In the genomic region with DNA sequence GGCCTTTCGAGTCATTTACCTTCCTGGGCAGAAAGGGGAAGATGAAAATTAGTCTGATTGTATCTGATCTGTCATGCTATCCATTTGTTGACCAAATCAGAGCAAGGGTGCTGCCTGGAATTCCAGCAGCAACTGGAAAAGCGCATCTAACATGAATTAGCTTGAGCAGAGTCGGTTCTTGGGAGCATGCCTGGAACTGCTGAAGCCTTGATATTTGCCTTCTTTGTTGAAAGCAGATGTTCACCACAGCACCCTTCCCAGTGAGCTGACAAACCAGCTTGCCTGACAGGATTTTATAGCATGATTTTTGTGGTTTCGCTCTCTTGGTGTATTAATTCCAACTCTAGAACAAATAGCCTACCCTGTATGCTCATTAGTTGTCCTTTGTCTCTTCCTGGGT, we compare ENCODE assay signal across 15 mouse cellular contexts.
A peak's percentile ranks its signal among the peaks of the same experiment; 100 is the strongest.
DNase-seq lines count a peak whose midpoint lies in the region; ATAC-seq lines count a peak whose summit lies in the region.
"Had no signal": no experiment of that assay in that cellular context is flagged by ENCODE, and none has a peak within 500 bp of the region (broad histone marks: within the 10 kb centered on the region; RNA-seq: fewer than 3 reads in every experiment).

No protein-coding gene starts in this region.

- H3K36me3 ChIP-seq in forebrain, embryonic 14.5 days (ENCODE audit: control insufficient read depth, insufficient read depth, low read length) = no peaks in the 10 kb centered on the region
- no peaks in the 10 kb centered on the region for H3K36me3 ChIP-seq in forebrain, embryonic 11.5 days (ENCODE audit: control insufficient read depth, insufficient read depth, low read length)
- H3K36me3 ChIP-seq: heart, embryonic 10.5 days had no signal

- WGBS in forebrain, embryonic 14.5 days = 82% methylated on average over 4 of the region's 4 CpGs
- 83% methylated on average over 4 of the region's 4 CpGs for WGBS in forebrain, embryonic 11.5 days

- H3K4me1 ChIP-seq in forebrain, embryonic 14.5 days (ENCODE audit: control insufficient read depth, insufficient read depth, low read length) = no peaks in the 10 kb centered on the region
- no peaks in the 10 kb centered on the region for H3K4me1 ChIP-seq in forebrain, embryonic 11.5 days (replicated peaks; ENCODE audit: control insufficient read depth, insufficient read depth, low read length)
- H3K4me1 ChIP-seq: forebrain, embryonic 13.5 days; heart, embryonic 10.5 days had no signal

- no peak overlapping the region for H3K4me3 ChIP-seq in forebrain, embryonic 14.5 days (ENCODE audit: low read depth, low read length)
- no peak overlapping the region for H3K4me3 ChIP-seq in forebrain, embryonic 11.5 days (ENCODE audit: low read depth, low read length)
- H3K4me3 ChIP-seq: forebrain, embryonic 13.5 days; heart, embryonic 10.5 days had no signal

- H3K4me2 ChIP-seq in forebrain, embryonic 14.5 days (ENCODE audit: low read length) = no peak overlapping the region
- no peak overlapping the region for H3K4me2 ChIP-seq in forebrain, embryonic 11.5 days (ENCODE audit: low read depth, low read length, severe bottlenecking)
- H3K4me2 ChIP-seq: forebrain, embryonic 13.5 days had no signal

- no peaks in the 10 kb centered on the region for H3K27me3 ChIP-seq in forebrain, embryonic 14.5 days (replicated peaks; ENCODE audit: control insufficient read depth, insufficient read depth, low read length)
- H3K27me3 ChIP-seq in forebrain, embryonic 11.5 days (ENCODE audit: control insufficient read depth, insufficient read depth, low read length) = no peaks in the 10 kb centered on the region
- H3K27me3 ChIP-seq: CH12.LX; forebrain, embryonic 13.5 days had no signal

- no peak overlapping the region for H3K9ac ChIP-seq in forebrain, embryonic 14.5 days (ENCODE audit: low read length)
- H3K9ac ChIP-seq in forebrain, embryonic 11.5 days (ENCODE audit: low read length) = no peak overlapping the region
- H3K9ac ChIP-seq: forebrain, embryonic 13.5 days; liver, postnatal 0 days had no signal

- peak; percentile 26 for DNase-seq in forebrain, embryonic 14.5 days (ENCODE audit: low spot score)
- DNase-seq in forebrain, embryonic 11.5 days (ENCODE audit: low spot score) = no peak
- peak; percentile 25 to 40 for DNase-seq in kidney, postnatal 4 days
- no peak for DNase-seq in kidney, adult 18-20 months
- DNase-seq in brain, adult 2 months (ENCODE audit: low read depth, low spot score) = peak; percentile 31
- peak; percentile 7 for DNase-seq in fibroblast of lung, adult 2 months (ENCODE audit: low read depth)
- no peak for DNase-seq in ovary, adult 18-20 months (ENCODE audit: low spot score)
- DNase-seq: adrenal gland, postnatal 14 days; cerebellum, adult 18-20 months; liver, postnatal 0 days; thymus, postnatal 25 days had no signal

- H3K27ac ChIP-seq in forebrain, embryonic 14.5 days (ENCODE audit: low read depth, low read length) = no peak overlapping the region
- no peak overlapping the region for H3K27ac ChIP-seq in forebrain, embryonic 11.5 days (ENCODE audit: low read depth, low read length)
- H3K27ac ChIP-seq: forebrain, embryonic 13.5 days; heart, embryonic 10.5 days had no signal

- H3K9me3 ChIP-seq in forebrain, embryonic 14.5 days (replicated peaks; ENCODE audit: control insufficient read depth, low read length) = no peaks in the 10 kb centered on the region
- no peaks in the 10 kb centered on the region for H3K9me3 ChIP-seq in forebrain, embryonic 11.5 days (ENCODE audit: control insufficient read depth, low read length)
- H3K9me3 ChIP-seq: forebrain, embryonic 13.5 days; heart, embryonic 10.5 days had no signal

- ATAC-seq in forebrain, embryonic 14.5 days = no peak
- ATAC-seq in forebrain, embryonic 11.5 days (replicated peaks; ENCODE audit: low FRiP score) = no peak
- ATAC-seq: forebrain, embryonic 13.5 days; liver, postnatal 0 days; midbrain, embryonic 16.5 days had no signal

Comparison
In these comparisons a context has a peak if more than half of its experiments do, and no peak if none do; other contexts are left out.
1. DNase-seq: peak in forebrain, embryonic 14.5 days (single experiment), kidney, postnatal 4 days (2 of 2), brain, adult 2 months (single experiment) and fibroblast of lung, adult 2 months (single experiment); none in forebrain, embryonic 11.5 days (single experiment), kidney, adult 18-20 months (single experiment) and ovary, adult 18-20 months (single experiment).